Mouse (Mus musculus) midbrain, embryonic 13.5 days (tissue): ENCODE data around the gene Wnt7a. TPM values are rescaled to one million over a fixed set of nuclear protein-coding genes. Genes with fewer than 3 reads are reported as not detected.

Source experiments
- ATAC-seq: fragments of 200-750 bp; cut with Nextera tagmentation; 2 replicates; pipeline ENCODE4 v1.8.0; 2017; ENCODE audit warnings: mild to moderate bottlenecking, moderate TSS enrichment, moderate library complexity
- H3K27ac ChIP-seq: fragments of 300-500 bp; sonication (generic); 2 replicates; pipeline ENCODE4 v1.5.1; 2015; ENCODE audit warnings: inconsistent platforms, mild to moderate bottlenecking, moderate library complexity
- H3K27me3 ChIP-seq: fragments of 300-500 bp; sonication (generic); 2 replicates; pipeline ENCODE4 v1.6.1; 2015; ENCODE audit warnings: mild to moderate bottlenecking, inconsistent platforms
- H3K36me3 ChIP-seq: fragments of 300-500 bp; sonication (generic); 2 replicates; pipeline ENCODE4 v1.6.1; 2015; ENCODE audit warnings: mild to moderate bottlenecking, inconsistent platforms
- H3K4me1 ChIP-seq: fragments of 300-500 bp; sonication (generic); replicated peaks from 2 replicates; pipeline ENCODE4 v1.6.1; 2015; ENCODE audit warnings: inconsistent platforms
- H3K4me2 ChIP-seq: fragments of 300-500 bp; sonication (generic); replicated peaks from 2 replicates; pipeline ENCODE4 v1.6.1; 2015; ENCODE audit warnings: moderate library complexity, mild to moderate bottlenecking, inconsistent platforms
- H3K4me3 ChIP-seq: fragments of 300-500 bp; sonication (generic); replicated peaks from 2 replicates; pipeline ENCODE4 v1.5.1; 2015; ENCODE audit warnings: mild to moderate bottlenecking, inconsistent platforms
- H3K9ac ChIP-seq: fragments of 300-500 bp; sonication (generic); replicated peaks from 2 replicates; pipeline ENCODE4 v1.6.1; 2015; ENCODE audit warnings: mild to moderate bottlenecking, inconsistent platforms
- H3K9me3 ChIP-seq: fragments of 300-500 bp; sonication (generic); 2 replicates; pipeline ENCODE4 v1.6.1; 2016; ENCODE audit warnings: mild to moderate bottlenecking, inconsistent platforms
- WGBS: fragments of 180-500 bp; shearing (Covaris S2); methylation state at CpG from one replicate; pipeline ENCODE4 v1.1.7; 2015; 5-methylcytosine and 5-hydroxymethylcytosine counted together
- polyA plus RNA-seq: library from polyadenylated mRNA; unstranded; fragments of >200 nt; fragmentation: Nextera tagmentation; extraction: Ambion mirVana; gene quantifications from 2 replicates; pipeline ENCODE4 v1.2.1, GENCODE M21; 2015

Wnt7a gene
- polyA plus RNA-seq, 1 experiment from 2014 or later = 9.9 TPM

DNA sequence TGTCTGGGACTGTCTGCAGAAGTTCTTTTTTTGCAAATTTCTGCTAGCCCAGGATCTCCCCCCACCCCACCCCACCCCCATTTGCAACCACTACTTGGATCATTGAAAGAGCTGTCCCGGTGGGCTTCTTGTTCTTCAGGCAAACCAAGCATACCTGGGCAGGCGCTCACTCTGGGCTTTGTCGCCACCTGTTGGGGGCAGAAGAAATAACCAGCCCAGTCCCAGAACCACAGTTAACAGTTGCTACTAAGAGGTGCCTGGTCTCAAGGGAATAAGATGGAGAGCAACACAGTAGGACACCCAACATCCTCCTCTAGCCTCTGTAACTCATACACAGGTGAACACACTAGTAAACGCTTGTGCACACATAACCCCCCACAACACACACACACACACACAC is 3.7 kb upstream of the Wnt7a start:
- ATAC-seq = no peak
- no peak overlapping the region for H3K4me2 ChIP-seq
- whole genome bisulfite sequencing = 2% methylated on average over 4 of the region's 4 CpGs
- no peaks in the 10 kb centered on the region for H3K9me3 ChIP-seq
- no peak overlapping the region for H3K9ac ChIP-seq
- no peaks in the 10 kb centered on the region for H3K36me3 ChIP-seq
- peaks cover 14% of the 10 kb centered on the region for H3K4me1 ChIP-seq
- H3K4me3 ChIP-seq = no peak overlapping the region
- H3K27ac ChIP-seq = no peak overlapping the region
- H3K27me3 ChIP-seq = peaks cover 64% of the 10 kb centered on the region

GRCm38 (mm10) chr6:91411369-91411981 is 312 bp upstream of the Wnt7a start:
- Histone ChIP-seq H3K4me2 (peak overlapping the region; percentile 94), H3K27ac (peak overlapping the region; percentile 61; the same call in 1 of the 2 replicates), H3K9ac (peak overlapping the region; percentile 74), H3K4me1 (peaks cover 25% of the 10 kb centered on the region), H3K27me3 (peaks cover 76% of the 10 kb centered on the region), H3K4me3 (peak overlapping the region; percentile 66), H3K36me3 (0 out of 2 replicates have a peak, but pooled peaks cover 12% of the 10 kb centered on the region), H3K9me3 (no peaks in the 10 kb centered on the region)
- peak; percentile 68 for ATAC-seq
- WGBS = 1% methylated on average over 36 of the region's 47 CpGs

- WGBS = under 1% methylated on average over 26 of the region's 26 CpGs
Observed at GRCm38 (mm10) chr6:91410168-91410780, 889 bp downstream of the Wnt7a start.

DNA sequence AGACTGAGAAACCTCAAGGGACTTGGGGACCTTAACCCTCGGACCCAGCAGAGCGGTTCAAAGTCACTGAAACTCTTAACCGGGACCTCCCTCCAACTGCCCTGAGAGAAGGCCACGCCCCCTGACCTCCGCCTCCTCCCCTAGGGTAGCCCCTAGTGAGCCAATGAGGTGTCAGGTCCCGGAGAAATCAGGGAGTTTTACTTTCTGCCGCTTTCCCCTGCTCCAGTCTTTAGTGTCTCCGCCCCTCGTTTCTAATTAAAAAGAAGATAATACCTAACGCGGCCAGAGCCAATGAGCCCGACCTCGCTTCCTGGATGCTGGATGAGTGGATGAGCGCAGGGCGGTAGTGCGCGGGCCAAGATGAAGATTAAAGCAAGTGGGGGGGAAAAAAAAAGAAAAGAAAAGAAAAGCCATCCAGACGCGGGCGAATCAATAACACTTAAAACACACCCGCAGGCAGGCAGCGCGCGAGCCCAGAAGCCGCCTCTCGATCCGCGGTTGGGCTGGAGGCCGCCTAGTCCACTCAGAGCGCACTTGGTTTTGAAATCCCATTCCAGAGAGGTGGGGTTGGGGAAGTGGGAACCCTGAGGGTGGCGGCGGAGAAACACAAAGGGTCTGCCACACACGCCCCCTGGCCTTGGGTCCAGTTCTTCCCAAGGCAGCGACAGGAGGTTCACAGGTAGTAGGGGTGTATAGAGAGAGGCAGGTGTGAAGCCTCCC is 1.6 kb downstream of the Wnt7a start:
- Histone ChIP-seq H3K9me3 (no peaks in the 10 kb centered on the region), H3K4me3 (peak overlapping the region; percentile 66), H3K27me3 (peaks cover 65% of the 10 kb centered on the region), H3K4me2 (peak overlapping the region; percentile 94), H3K4me1 (peaks cover 25% of the 10 kb centered on the region), H3K9ac (peak overlapping the region; percentile 74), H3K27ac (peak overlapping the region; percentile 14; the same call in 1 of the 2 replicates), H3K36me3 (peaks cover 22% of the 10 kb centered on the region)
- no peak for ATAC-seq
- 1% methylated on average over 34 of the region's 34 CpGs for WGBS

More at GRCm38 (mm10) chr6:91410168-91410780, 889 bp downstream of the Wnt7a start:
- peak; percentile 15; the same call in 1 of the 2 replicates for ATAC-seq
- H3K27me3 ChIP-seq = peaks cover 65% of the 10 kb centered on the region
- no peaks in the 10 kb centered on the region for H3K9me3 ChIP-seq
- peak overlapping the region; percentile 14; the same call in 1 of the 2 replicates for H3K27ac ChIP-seq
- peaks cover 25% of the 10 kb centered on the region for H3K4me1 ChIP-seq
- H3K9ac ChIP-seq = peak overlapping the region; percentile 74
- H3K4me2 ChIP-seq = peak overlapping the region; percentile 94
- H3K4me3 ChIP-seq = peak overlapping the region; percentile 66
- H3K36me3 ChIP-seq = peaks cover 18% of the 10 kb centered on the region

GRCm38 (mm10) chr6:91408616-91409015 is 2.5 kb downstream of the Wnt7a start:
- WGBS = 87% methylated on average over 13 of the region's 13 CpGs
- H3K27ac ChIP-seq = no peak overlapping the region
- H3K9ac ChIP-seq = no peak overlapping the region
- peaks cover 57% of the 10 kb centered on the region for H3K27me3 ChIP-seq
- peaks cover 22% of the 10 kb centered on the region for H3K36me3 ChIP-seq
- H3K4me3 ChIP-seq = peak overlapping the region; percentile 66; the same call in 1 of the 2 replicates
- H3K4me2 ChIP-seq = peak overlapping the region; percentile 94
- no peaks in the 10 kb centered on the region for H3K9me3 ChIP-seq
- no peak for ATAC-seq
- peaks cover 25% of the 10 kb centered on the region for H3K4me1 ChIP-seq

- WGBS = 12% methylated on average over 5 of the region's 5 CpGs
- ATAC-seq = no peak
Observed at GRCm38 (mm10) chr6:91401591-91401990, 9.6 kb downstream of the Wnt7a start.

GRCm38 (mm10) chr6:91400514-91400913 is 10.6 kb downstream of the Wnt7a start:
- Histone ChIP-seq H3K4me2 (no peak overlapping the region), H3K9me3 (no peaks in the 10 kb centered on the region), H3K27ac (peak overlapping the region; percentile 65; the same call in 1 of the 2 replicates), H3K9ac (no peak overlapping the region), H3K27me3 (no peaks in the 10 kb centered on the region), H3K36me3 (peaks cover 12% of the 10 kb centered on the region), H3K4me1 (peaks cover 31% of the 10 kb centered on the region), H3K4me3 (no peak overlapping the region)
- ATAC-seq = no peak
- WGBS = 85% methylated on average over 12 of the region's 12 CpGs

More at GRCm38 (mm10) chr6:91401591-91401990, 9.6 kb downstream of the Wnt7a start:
- Histone ChIP-seq H3K4me2 (no peak overlapping the region), H3K27ac (peak overlapping the region; percentile 65), H3K9me3 (no peaks in the 10 kb centered on the region), H3K9ac (no peak overlapping the region; the same call in 1 of the 2 replicates), H3K4me3 (no peak overlapping the region), H3K4me1 (peaks cover 31% of the 10 kb centered on the region), H3K36me3 (peaks cover 18% of the 10 kb centered on the region), H3K27me3 (no peaks in the 10 kb centered on the region)

DNA sequence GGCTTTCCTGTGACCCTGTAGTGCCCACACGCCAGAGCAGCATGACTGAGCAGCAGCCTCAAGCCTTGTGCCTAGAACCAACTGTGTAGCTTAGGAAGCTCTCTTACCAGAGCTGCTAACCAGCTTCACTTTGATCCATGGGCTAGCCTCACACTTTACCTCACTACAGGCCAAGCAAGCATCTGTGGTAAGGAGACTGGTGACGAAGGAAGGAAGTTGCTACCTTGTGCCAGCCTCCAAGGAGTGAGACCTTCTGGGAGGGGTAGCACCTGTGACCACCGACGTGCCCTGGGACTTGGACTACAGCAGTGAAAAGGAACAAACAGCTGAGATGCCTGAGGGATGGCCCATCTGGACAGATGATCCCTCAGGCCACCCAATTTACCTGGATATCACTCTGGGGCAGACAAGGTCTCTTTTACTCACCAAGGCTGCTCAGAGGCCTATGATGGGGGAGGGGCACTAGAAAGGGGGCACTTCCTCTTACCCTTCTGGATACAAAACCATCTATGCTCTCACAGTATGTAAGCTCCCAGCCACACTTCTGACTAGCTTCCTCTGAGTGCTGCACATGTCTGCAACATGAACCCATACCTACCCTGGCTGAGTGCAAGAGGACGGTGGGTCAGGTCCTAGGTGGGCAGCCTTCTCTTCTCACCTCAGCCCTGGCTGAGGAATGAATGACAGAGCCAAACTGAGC is 18.5 kb downstream of the Wnt7a start:
- WGBS = 91% methylated on average over 5 of the region's 5 CpGs
- no peak overlapping the region for H3K4me3 ChIP-seq

GRCm38 (mm10) chr6:91389141-91389540 is 22.0 kb downstream of the Wnt7a start:
- H3K36me3 ChIP-seq = peaks cover 32% of the 10 kb centered on the region
- H3K27ac ChIP-seq = no peak overlapping the region
- no peak for ATAC-seq
- 82% methylated on average over 4 of the region's 4 CpGs for WGBS
- no peaks in the 10 kb centered on the region for H3K4me1 ChIP-seq
- no peak overlapping the region for H3K9ac ChIP-seq
- H3K4me2 ChIP-seq = no peak overlapping the region
- no peaks in the 10 kb centered on the region for H3K9me3 ChIP-seq
- H3K27me3 ChIP-seq = no peaks in the 10 kb centered on the region
- H3K4me3 ChIP-seq = no peak overlapping the region

More for the DNA sequence above, 18.5 kb downstream of the Wnt7a start:
- no peak for ATAC-seq
- Histone ChIP-seq H3K9ac (no peak overlapping the region), H3K27me3 (no peaks in the 10 kb centered on the region), H3K4me1 (no peaks in the 10 kb centered on the region), H3K9me3 (no peaks in the 10 kb centered on the region), H3K36me3 (peaks cover 36% of the 10 kb centered on the region), H3K27ac (no peak overlapping the region), H3K4me2 (no peak overlapping the region)

DNA sequence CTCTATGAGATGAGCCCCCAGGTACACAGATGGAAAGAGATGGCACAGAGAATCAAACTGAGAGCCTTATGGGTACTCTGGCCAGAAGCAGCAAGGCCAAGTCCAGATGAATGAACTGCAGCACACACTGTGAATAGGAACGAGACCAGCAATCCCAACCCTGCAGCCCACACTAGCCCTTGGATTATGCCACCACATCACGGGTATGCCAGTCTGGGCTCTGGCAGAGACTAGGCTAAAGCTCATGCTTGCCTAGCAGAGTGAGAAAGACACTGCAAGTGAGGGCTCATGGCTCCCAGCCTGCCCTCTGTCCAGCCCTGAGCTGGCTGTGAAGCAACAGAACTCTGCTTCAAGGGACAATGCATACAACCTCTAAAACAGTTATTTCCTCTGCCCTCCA is 26.7 kb downstream of the Wnt7a start:
- ATAC-seq = no peak
- H3K4me3 ChIP-seq = no peak overlapping the region

DNA sequence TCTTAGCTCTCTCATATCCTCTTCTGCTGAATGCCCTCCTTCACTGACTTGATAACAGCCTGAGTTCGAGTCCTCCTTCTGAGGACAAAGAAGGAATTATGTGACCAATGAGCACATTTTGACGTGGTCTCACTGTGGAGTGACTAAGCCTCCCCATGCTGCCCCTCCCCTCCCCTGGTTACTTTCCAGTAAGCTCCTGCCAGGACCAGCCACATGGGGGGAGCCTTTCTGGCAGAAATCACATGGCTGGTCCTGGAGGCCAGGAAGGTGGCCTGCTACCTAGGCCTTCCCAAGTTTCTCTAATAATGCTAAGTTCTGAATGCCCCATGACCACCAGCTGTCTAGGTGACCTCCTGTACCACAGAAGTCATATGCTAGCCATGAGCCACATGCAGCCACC is 27.3 kb downstream of the Wnt7a start:
- WGBS = 54% methylated on average over 2 of the region's 2 CpGs
- H3K27ac ChIP-seq = no peak overlapping the region
- H3K4me1 ChIP-seq = 0 out of 2 replicates have a peak, but pooled peaks cover 4% of the 10 kb centered on the region
- no peaks in the 10 kb centered on the region for H3K9me3 ChIP-seq
- no peak for ATAC-seq
- H3K9ac ChIP-seq = no peak overlapping the region
- H3K4me2 ChIP-seq = no peak overlapping the region
- peaks cover 3% of the 10 kb centered on the region; the same call in 1 of the 2 replicates for H3K36me3 ChIP-seq
- H3K27me3 ChIP-seq = no peaks in the 10 kb centered on the region
- no peak overlapping the region for H3K4me3 ChIP-seq

More for the DNA sequence above, 26.7 kb downstream of the Wnt7a start:
- Histone ChIP-seq H3K27ac (no peak overlapping the region), H3K27me3 (no peaks in the 10 kb centered on the region), H3K9me3 (no peaks in the 10 kb centered on the region), H3K4me2 (no peak overlapping the region), H3K9ac (no peak overlapping the region), H3K4me1 (0 out of 2 replicates have a peak, but pooled peaks cover 3% of the 10 kb centered on the region), H3K36me3 (peaks cover 3% of the 10 kb centered on the region; the same call in 1 of the 2 replicates)
- 81% methylated on average over 2 of the region's 2 CpGs for WGBS
